Mouse (Mus musculus): ENCODE measurements at regions not wholly inside any gene's neighbourhood (a gene's known extent, or its start where the extent isn't known, plus 50 kb on each side); places are given as distances from the start of the nearest gene placed in this dataset.

DNA sequence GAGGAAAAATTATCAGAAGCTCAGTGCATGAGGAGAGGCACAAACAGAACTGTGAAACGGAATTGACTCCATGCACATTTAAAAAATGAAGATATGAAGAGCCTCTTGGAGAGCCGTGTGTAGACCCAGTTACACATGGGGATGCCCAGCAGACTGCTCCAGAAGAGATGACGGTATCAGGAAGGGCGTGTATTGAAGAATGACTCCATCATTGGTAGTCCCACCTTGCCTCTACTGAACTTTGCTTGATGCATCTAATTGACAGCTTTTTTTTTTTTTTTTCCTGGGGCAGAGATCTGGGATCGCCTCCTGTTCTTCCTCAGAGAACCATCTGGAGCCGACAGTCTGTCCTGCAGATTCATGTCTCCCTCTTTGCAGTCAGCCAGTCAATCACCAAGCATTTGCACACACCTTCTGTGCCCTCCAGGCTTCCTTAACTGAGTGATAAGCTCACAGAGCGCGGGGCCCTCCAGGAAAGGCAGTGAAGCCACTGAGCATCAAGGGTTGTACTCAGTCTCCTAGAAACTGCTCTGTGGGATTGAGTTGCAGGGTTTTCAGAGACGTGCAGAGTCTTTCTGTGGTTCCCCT is 57.6 kb upstream of the D1Pas1 start:
- DNase-seq (ENCODE audit: low read depth): no peak

DNA sequence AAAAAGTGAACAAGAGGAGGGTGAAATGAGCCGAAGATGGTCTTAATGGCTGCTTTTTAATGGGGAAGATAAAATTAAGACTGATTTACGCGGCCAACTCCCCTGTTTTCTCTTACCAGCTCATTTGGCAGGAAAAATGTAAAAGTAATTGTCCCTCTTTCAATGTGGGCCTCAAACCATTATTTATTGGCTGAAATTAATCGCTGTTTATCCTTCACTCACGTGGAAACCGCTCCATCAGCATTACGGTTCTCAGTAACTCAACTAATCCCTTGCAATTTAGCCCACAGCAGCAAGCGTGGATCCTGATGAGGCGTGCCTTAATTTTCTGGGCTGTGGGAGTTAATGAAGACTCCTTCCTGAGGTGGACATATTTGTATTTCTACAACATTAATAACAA is 58.1 kb upstream of the D1Pas1 start:
- no peak for DNase-seq (ENCODE audit: low read depth)

DNA sequence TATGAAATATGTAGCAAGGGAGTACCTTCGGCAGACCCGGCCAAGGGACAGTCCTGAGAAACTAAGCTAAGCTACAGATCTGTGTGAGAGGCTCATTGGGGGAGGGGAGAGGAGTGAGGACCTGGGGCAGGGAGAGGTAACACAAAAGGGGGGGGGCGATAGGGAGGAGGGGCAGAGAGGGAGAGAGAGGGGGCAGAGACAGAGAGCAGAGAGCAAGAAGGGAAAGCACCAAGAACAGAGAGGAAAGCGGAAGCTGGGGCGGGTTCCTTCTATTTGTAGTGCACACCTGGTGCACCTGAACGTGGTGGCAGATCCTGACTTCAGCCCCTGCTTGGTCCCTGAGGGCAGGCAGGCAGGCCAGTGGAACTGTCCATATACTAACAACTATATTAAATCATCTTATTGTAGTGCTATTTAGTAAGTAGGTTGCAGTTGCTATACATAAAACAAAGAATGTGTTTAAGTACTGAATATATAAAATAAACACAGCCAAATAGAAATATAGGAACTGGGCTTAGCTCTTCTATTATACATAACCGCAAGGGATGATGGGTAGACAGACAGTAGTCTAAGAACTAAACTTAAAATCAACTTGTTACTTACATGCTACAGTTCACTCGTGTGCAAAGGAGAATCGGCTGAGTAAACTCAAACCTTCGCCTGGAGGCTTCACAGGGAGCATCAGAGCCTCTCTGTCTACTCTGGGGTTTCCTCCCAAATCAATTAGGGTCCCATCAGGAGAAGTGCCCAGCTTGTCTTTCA is 59.6 kb upstream of the D1Pas1 start:
- no peak for DNase-seq (ENCODE audit: low read depth)

DNA sequence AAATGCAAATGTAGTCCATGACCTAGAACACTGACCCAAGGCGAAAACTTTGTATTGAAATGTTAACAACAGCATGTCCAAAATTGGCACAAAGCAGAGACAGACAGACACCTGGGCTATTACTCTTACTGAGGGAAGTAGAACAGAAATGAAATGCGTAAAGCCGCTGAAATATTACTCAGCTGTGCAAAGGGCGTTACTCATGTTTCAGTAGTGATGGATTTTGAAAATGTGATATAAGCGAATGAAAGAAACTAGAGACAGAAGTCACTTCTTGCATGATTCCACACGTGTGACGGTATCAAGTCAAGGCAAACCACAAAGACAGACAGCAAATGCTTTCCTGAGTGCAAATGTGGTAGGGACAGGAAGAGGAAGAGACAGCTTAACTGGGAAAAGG is 61.3 kb upstream of the D1Pas1 start:
- no peak for DNase-seq (ENCODE audit: low read depth)

DNA sequence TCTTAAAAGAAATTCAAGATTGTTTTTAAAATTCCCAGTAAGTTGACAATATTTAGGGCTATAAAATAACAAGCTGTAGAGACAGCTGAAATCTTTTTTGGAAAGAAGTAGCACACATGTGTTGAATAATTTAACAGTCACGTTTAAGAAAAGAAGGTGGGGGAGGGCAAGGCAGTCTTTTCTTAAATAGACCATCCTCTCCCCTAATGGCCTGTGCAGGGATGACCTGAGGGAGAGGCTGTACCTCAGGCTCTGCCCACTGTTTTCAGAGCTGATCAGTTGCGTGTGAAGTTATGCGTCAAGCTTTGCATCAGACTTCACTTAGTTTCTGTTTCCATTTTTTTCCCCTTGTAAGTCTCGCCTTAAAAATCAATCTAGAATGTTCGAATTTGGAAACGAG is 65.7 kb upstream of the D1Pas1 start:
- no peak for DNase-seq (ENCODE audit: low read depth)

DNA sequence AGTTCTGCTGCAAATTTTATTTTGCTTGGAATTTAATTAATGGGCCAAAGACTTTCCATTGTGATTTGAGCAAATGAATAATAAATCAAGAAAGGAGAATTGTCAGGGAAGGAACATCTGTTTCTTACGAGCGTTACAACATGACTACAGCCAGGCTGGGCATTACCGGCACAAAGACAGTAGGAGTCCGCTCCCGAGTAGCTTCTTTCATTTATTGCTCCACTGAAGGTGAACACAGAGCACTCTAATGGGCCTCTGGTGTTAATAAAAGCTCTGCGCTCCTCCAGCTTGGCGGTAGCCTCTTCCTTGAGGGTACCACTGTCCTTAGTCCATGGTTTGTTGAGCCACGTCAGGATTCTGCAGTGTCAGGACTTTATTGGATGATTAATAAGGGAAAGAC is 69.0 kb upstream of the D1Pas1 start:
- no peak for DNase-seq (ENCODE audit: low read depth)

DNA sequence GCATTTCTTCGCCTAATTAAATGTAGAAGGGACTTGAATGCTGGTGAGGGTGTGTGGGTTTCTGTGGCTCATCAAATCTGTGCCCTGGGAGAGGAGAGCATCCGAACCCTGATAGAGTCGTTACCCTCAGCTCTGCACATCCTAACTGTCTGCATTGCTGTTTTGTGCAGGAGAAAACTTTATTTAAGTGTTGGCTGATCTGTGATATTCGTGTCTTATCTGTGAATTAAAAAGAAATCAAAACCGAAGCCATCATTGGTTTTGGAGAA is 77.7 kb upstream of the D1Pas1 start:
- no peak for DNase-seq (ENCODE audit: low read depth)

DNA sequence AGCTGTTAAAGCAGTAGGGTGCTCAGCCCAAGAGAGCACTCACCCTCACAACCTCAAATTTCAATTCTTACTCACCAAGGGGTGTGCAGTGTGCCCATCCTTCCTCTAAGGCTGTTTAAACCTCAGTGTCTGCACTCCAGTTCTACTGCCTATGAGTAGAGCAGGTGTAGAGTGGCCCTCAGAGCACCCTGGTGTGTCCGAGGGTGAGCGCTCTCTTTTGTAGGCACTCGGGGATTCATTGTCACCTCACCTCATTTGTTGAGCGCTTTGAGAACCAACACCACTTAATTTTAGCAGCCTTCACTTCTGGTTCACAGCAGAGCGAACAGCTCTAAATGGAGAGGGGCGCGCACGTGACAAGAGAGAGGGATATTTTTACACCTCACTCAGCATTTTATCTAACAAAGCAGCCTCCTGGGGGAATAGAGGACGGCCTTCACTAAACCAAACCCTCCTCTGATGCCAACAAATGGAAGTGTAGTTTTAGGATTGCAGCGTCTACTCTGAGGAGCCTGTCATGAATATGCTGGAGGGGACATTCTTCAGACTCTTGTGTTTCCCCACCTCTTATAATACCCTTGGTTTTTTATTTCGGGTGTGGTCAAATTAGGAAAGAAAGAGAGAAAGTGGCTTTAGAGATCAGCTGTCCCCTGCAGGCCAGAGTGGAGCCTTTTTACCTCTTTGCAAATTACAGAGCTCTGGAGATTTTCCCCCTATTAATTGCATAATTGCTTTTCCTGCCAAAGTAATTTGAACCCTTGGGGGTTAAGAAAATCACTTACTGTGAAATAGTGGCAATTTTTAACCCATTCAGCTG is 78.2 kb upstream of the D1Pas1 start:
- no peak for DNase-seq (ENCODE audit: low read depth)

DNA sequence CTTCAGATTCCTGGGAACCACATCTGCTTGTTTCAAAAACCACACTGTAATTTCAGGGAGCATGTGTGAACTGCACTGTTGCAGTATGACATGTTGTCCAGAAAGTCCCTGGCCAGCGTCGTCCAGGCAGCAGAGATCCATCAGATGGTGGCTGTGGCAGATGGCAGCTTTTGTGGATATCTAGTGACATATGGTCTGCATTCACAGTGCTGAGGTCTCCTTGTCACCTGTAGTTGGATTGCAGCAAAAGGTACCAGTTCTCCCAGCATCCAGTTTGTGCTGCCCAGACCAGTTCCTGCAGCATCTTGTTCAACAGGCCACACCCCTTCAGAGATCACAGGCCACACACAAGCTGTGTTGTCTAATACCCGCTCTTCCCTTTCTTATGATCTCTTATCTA is 80.1 kb upstream of the D1Pas1 start:
- DNase-seq (ENCODE audit: low read depth): no peak

DNA sequence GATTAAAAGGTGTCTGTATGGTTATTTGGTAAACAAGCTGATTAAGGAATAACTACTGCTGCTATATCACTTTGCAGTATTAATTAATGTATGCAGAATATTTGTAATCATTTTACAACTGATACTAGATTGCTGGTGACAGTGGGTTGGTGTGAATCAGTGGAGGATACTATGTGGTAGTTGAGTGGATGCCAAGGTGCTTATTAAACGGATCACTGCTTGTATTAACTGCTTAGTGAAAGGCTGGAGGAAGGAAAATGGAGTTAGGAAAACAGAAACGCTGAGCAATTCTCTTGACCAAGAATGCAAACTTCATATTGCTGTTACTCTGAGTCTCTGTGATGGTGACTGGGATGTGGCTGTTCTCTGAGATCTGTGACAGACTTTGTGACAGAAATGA is 86.8 kb upstream of the D1Pas1 start:
- DNase-seq (ENCODE audit: low read depth): no peak

DNA sequence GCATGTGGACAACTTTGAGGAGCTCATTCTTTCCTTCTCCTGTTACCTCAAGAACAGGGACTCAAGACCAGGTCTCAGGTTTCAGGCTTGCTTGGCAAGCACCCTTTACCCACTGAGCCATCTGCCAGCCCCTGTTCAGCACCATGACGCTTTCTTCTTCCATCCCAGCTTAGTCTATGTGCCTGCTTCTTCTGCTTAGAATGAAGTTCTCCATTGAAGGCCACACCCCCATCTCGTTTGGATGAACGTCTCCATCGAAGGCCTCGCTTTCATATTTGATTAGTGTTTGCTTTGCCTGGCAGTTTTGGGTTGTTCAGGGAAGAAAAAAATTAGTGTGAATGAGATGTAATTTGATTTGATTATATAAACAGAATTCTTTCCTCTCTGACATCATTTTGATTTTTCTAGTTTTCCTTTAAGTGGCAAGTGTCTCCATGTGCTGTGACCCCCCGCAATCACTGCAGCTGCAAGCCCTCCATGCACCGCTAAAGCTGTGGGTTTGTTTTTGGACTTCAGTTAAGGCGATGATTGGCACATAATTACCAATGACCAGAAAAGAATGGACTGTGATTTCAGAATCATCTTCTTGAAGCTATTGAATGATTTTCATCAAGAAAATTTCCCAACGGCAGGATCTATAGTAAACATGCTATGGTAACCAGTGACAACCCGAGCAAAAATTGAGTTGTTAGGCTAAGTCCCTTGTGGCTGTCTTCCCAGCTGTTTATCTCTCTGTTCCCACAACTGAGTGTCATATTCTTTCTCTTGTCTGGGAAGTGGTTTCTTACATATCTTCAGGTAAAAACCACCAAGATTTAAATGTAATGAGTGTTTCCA is 106.4 kb upstream of the D1Pas1 start:
- no peak for DNase-seq (ENCODE audit: low read depth)

DNA sequence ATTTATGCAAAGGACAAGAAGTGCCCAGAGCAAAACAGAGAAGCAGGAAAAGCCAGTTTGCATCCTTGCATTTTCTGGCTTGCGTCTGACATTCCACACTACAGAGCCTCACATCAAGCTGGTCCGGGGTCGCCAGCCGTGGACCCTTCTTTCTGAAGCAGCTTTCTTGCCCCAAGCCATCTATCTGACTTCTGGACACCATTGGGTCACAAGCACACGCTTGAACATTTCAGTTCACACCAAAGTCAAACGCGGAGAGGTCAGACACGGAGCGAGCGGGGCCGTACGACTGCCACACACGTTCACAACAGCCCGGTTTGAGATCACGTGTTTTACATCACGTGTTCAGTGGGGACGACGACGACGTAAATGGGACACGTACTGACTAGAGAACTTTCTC is 108.9 kb upstream of the D1Pas1 start:
- DNase-seq (ENCODE audit: low read depth): no peak

DNA sequence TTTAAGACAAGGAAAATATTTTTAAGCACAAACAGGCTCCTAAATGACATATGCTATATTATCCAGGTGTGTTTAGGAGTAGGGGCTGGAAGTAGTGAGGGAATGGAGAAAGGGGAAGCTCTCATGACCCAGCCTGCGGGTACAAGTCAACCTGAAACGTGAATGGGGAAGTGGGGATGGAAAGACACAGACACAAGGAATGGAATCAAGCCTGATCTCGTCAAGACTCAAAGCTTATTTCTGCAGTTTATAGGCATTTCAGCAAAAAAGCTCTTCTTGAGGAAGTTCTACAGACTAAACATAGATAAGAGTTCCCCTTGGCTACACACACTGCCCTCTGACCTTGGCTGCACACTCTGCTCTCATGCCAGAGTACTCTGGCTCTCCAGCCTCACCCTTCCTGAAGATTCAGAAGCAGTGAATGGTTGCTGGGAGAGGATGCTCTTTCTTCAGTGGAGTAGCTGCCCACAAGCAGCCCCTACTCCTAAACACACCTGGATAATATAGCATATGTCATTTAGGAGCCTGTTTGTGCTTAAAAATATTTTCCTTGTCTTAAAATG is 106.4 kb upstream of the Rrp15 start:
- no peak for DNase-seq (ENCODE audit: low read depth)

DNA sequence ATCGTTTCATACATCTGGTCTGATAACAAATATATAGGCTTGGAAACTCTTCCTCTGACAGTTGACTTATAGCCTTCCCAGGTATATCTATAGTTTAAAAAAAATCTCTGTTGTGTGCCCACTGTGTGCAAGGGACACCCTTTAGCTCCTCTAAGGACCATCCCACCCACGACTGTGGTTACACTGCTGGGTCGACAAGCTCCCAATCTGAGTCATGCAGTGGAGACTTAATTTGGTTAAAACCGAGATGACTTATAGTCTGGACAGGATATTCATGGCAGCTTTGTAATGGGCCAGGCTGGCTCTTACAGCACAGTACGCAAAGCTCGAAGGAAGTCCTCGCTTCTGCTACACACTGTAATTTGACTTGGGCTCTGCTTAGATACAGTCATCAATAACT is 96.1 kb upstream of the Rrp15 start:
- DNase-seq (ENCODE audit: low read depth): no peak

DNA sequence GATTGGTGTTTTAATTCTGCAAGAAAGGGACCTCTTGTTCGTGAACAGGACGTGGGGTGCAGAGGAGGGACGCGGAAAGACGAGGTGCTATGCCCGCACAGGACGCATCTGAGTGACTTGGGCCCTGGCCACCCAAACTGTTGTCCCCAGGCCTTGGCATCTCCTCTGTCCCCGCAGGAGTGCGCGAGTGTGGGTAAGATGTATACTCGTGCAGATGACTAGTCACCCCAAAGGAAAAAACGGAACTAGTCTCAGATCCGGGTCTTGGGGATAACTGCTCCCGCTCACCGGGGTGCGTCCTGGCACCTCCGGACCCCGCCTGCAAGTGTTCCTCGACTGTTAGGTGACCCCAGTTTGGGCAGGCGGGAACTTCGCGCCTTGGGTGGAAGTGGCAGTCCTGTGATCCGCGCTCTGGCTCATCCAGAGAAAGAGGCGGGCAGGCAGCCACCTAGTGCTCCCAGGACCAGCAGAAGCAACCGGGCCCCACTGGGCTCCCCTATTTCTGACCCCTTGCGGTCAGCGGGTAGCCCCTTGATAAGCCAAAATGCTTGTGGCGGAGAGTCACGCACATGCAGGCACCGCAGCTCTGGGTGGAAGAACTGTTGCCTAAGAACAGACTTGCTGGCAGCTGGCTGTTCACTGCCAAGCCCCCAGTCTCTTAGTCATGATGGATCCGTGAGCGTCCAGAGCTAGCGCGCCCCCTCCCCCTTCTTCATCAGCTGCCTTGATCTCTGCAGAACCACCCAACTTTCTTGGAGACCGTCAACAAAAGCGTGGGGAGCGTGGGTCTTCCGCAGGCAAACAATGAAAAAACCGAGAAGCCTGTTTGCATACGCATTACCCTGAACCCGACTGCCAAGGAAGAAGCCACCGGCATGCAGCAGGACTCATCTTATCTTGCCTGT is 85.0 kb upstream of the Rrp15 start:
- no peak for DNase-seq (ENCODE audit: low read depth)

DNA sequence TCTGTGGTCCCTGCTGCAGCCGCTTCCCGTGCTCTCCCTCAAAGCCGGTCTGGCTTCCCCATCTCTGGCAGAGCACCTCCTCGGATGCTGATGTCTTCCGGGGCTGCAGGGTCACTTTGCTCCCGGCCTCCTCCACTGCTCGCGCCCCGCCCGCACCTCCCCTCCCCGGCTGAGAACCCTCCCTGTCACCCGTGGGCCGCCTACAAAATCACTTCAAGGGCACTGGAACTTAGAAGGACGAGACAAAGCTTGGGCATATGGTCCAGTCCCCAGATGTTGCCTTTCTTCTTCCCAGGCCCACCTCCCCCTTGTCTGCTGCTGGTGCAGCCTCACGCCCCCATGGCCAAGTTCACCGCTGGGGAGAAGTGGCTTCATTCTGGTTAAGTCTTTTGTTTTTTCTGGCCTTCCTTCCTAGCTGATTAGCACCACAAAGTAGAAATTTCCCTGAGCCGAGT is 84.3 kb upstream of the Rrp15 start:
- no peak for DNase-seq (ENCODE audit: low read depth)

DNA sequence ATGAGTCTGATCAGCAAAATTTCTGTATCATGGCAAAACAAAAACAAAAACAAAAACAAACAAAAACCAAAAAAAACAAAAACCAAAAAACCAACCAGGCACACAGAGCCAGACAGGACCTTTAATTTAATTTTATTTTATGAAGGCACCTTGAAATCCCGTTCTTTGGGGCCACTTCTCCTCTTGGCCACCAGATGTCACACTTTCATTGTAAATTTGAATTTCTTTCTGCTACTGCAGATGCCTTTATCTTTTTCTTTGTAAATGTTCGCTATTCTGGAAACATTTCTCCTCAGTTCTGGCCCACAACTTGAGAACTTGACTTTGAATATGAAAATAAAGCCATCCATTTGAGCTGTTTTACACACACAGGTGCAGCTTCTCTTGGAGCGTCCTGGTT is 78.6 kb upstream of the Rrp15 start:
- peak; percentile 16 for DNase-seq (ENCODE audit: low read depth)

DNA sequence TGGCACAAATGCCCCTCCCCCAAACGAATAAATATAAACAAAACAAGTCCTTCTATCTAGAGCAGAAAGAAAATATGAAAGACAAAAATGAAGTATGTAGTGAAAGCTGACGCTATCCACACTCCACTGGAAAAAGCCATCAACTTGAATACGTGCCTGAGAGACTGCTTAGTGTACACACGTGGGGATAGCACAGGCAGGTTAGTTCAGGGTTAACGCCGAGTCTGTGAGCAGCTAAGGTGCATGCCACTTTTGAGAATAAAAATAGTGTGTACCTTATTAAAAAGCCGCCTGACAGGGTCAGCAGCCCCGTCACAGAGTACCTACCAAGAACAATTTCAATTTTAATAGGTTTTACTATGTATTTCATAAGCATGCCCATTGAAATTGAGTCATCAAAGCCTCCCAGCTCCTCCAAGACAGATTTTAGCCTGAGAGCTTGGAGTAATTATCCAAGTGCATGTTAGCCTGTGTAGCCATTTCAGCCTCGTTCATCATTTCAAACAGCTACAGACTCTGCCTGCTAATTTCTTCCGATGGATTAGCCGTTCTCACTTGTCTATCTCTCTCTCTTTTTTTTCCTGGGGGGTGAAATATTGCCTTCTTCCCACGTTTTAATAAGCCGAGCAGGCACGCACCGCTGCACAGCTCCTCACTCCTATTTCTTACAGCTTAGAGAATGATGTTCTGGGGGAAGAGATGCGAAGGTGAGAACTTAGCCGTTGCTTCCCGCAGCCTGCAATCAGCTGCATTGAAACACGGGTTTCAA is 59.2 kb upstream of the Rrp15 start:
- no peak for DNase-seq (ENCODE audit: low read depth)

DNA sequence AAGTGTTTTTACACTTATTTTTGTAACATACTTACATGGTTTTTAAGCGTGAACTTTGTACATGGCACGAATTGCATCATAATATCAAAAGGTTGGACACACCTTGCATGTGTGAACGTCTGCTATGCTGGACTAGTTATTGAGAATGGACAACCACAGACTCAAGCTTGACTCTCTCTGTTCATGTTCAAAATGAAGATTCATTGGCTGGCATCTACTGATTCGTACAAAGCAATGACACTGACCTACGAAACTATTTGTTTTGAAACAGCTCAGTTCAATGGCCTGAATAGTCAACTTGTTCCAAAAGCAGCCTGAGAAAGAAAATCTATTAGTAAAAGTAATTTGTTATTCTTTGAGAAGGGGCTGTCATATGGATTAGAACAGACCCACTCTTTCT is 55.3 kb upstream of the Rrp15 start:
- no peak for DNase-seq (ENCODE audit: low read depth)

Measured in fibroblast of lung, adult 2 months (primary cell).